Mouse (Mus musculus) embryonic facial prominence, embryonic 13.5 days (tissue): ENCODE measurements around the gene Oprm1. TPM values are rescaled to one million over a fixed set of nuclear protein-coding genes. Genes with fewer than 3 reads are reported as not detected.
"Not testable (repeated sequence)": the region's sequence is repeated elsewhere in the genome, so short reads cannot be mapped to it uniquely, and the experiment has no call there.

ENCODE experiments used
- ATAC-seq: fragments of 200-750 bp; cut with Nextera tagmentation; 2 replicates; pipeline ENCODE4 v1.8.0; 2017; ENCODE audit warnings: low read depth; ENCODE audit not compliant: insufficient number of reproducible peaks, insufficient read depth, low FRiP score, low TSS enrichment
- H3K27ac ChIP-seq: fragments of 300-500 bp; sonication (generic); 2 replicates; pipeline ENCODE4 v1.5.1; 2015; ENCODE audit warnings: moderate library complexity, mild to moderate bottlenecking, inconsistent platforms
- H3K27me3 ChIP-seq: fragments of 300-500 bp; sonication (generic); 2 replicates; pipeline ENCODE4 v1.6.1; 2015; ENCODE audit warnings: mild to moderate bottlenecking, inconsistent platforms
- H3K36me3 ChIP-seq: fragments of 300-500 bp; sonication (generic); 2 replicates; pipeline ENCODE4 v1.6.1; 2015; ENCODE audit warnings: mild to moderate bottlenecking, inconsistent platforms
- H3K4me1 ChIP-seq: fragments of 300-500 bp; sonication (generic); 2 replicates; pipeline ENCODE4 v1.6.1; 2015; ENCODE audit warnings: inconsistent platforms
- H3K4me2 ChIP-seq: fragments of 300-500 bp; sonication (generic); 2 replicates; pipeline ENCODE4 v1.6.1; 2015; ENCODE audit warnings: moderate library complexity, mild to moderate bottlenecking, inconsistent platforms
- H3K4me3 ChIP-seq: fragments of 300-500 bp; sonication (generic); 2 replicates; pipeline ENCODE4 v1.5.1; 2015; ENCODE audit warnings: mild to moderate bottlenecking, inconsistent platforms
- H3K9ac ChIP-seq: fragments of 300-500 bp; sonication (generic); 2 replicates; pipeline ENCODE4 v1.6.1; 2015; ENCODE audit warnings: mild to moderate bottlenecking, inconsistent platforms
- H3K9me3 ChIP-seq: fragments of 300-500 bp; sonication (generic); 2 replicates; pipeline ENCODE4 v1.6.1; 2016; ENCODE audit warnings: inconsistent platforms
- WGBS: fragments of 180-500 bp; shearing (Covaris S2); methylation state at CpG from one replicate; pipeline ENCODE4 v1.1.7; 2015; ENCODE audit warnings: mixed read lengths; 5-methylcytosine and 5-hydroxymethylcytosine counted together
- polyA plus RNA-seq: library from polyadenylated mRNA; unstranded; fragments of >200 nt; fragmentation: Nextera tagmentation; extraction: Ambion mirVana; gene quantifications from 2 replicates; pipeline ENCODE4 v1.2.1, GENCODE M21; 2015

The Oprm1 gene
- polyA plus RNA-seq, 1 experiment from 2014 or later: not detected

DNA sequence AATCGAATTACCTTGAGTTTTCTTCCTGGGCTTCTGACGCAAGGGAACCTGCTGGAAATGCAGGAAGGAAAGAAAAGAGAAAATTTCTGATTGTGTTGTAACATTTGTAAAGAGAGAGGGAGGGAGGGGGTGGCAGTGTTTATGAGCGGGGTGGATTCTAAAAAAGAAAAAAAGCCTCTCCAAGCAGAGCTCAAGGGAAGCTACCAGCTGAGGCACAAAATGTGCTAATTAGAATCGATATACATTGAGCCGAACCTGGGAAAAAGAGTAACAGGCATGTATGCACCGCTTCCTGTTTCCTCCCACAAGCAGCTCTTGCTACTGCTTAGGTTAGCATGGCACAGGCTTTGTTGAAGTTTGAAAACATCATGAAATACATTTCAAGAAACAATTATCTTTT, 221.9 kb downstream of the Oprm1 start:
- H3K36me3 ChIP-seq: no peaks in the 10 kb centered on the region
- 23% methylated on average over 6 of the region's 6 CpGs for WGBS
- 0 out of 2 replicates have a peak overlapping the region, but pooled peaks have one; percentile 27 for H3K9ac ChIP-seq
- H3K27me3 ChIP-seq: no peaks in the 10 kb centered on the region
- ATAC-seq: no peak
- no peaks in the 10 kb centered on the region for H3K4me1 ChIP-seq
- no peak overlapping the region for H3K27ac ChIP-seq
- H3K4me2 ChIP-seq: peak overlapping the region; percentile 46
- H3K9me3 ChIP-seq: no peaks in the 10 kb centered on the region
- H3K4me3 ChIP-seq: peak overlapping the region; percentile 18; the same call in 1 of the 2 replicates

DNA sequence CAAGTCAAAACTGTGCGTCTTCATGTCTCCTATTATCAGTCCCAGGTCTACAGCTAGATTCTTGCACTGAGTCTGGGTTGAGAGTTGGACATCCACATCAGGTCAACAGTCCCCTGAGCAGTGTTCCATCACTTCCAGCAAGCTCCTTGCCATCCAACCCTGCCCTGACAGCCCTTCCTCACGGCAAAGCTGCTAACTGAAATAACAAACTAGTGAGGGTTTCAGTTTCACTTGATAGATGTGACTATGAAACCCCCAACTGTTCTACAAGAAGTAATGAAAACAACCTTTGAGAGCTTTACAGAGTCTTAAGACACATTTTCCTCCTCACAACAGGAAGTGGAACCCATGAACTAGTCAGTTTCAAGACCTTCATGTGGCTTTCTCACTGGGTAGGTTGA, 224.4 kb downstream of the Oprm1 start:
- no peak overlapping the region for H3K4me2 ChIP-seq
- no peak overlapping the region for H3K4me3 ChIP-seq
- 65% methylated on average over 2 of the region's 2 CpGs for WGBS
- H3K9me3 ChIP-seq: no peaks in the 10 kb centered on the region
- no peak overlapping the region for H3K9ac ChIP-seq
- H3K27me3 ChIP-seq: no peaks in the 10 kb centered on the region
- no peak for ATAC-seq
- H3K4me1 ChIP-seq: 0 out of 2 replicates have a peak, but pooled peaks cover 4% of the 10 kb centered on the region
- no peak overlapping the region for H3K27ac ChIP-seq
- H3K36me3 ChIP-seq: no peaks in the 10 kb centered on the region

DNA sequence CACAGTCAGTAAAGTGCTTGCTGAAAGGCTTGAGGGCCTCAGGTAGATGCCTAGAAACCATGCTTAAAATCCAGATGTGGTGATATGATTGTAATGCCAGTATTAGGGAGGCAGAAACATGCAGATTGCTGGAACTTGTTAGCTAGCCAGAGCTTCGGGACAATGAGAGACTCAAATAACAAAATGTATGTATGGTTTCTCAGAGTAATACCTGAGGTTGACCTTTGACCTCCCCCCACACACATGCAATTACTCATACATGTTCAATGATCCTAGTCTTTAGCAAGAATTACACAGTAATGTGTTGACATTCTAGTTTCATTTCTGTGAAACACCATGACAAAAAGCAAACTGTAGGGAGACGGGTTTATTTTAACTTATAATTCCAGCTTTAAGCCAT, 225.1 kb downstream of the Oprm1 start:
- Histone ChIP-seq H3K36me3 (no peaks in the 10 kb centered on the region), H3K4me3 (no peak overlapping the region), H3K4me1 (0 out of 2 replicates have a peak, but pooled peaks cover 4% of the 10 kb centered on the region), H3K9me3 (no peaks in the 10 kb centered on the region), H3K4me2 (no peak overlapping the region), H3K27ac (no peak overlapping the region), H3K9ac (no peak overlapping the region), H3K27me3 (no peaks in the 10 kb centered on the region)
- WGBS: 90% methylated on average over 2 of the region's 2 CpGs
- no peak for ATAC-seq

GRCm38 (mm10) chr10:6986246-6986645, 227.9 kb downstream of the Oprm1 start:
- H3K27ac ChIP-seq: no peak overlapping the region
- no peak overlapping the region for H3K4me2 ChIP-seq
- H3K9me3 ChIP-seq: no peaks in the 10 kb centered on the region
- no peaks in the 10 kb centered on the region for H3K36me3 ChIP-seq
- ATAC-seq: no peak
- H3K4me1 ChIP-seq: 0 out of 2 replicates have a peak, but pooled peaks cover 4% of the 10 kb centered on the region
- H3K27me3 ChIP-seq: no peaks in the 10 kb centered on the region
- no peak overlapping the region for H3K9ac ChIP-seq
- WGBS: 79% methylated on average over 4 of the region's 4 CpGs
- no peak overlapping the region for H3K4me3 ChIP-seq

DNA sequence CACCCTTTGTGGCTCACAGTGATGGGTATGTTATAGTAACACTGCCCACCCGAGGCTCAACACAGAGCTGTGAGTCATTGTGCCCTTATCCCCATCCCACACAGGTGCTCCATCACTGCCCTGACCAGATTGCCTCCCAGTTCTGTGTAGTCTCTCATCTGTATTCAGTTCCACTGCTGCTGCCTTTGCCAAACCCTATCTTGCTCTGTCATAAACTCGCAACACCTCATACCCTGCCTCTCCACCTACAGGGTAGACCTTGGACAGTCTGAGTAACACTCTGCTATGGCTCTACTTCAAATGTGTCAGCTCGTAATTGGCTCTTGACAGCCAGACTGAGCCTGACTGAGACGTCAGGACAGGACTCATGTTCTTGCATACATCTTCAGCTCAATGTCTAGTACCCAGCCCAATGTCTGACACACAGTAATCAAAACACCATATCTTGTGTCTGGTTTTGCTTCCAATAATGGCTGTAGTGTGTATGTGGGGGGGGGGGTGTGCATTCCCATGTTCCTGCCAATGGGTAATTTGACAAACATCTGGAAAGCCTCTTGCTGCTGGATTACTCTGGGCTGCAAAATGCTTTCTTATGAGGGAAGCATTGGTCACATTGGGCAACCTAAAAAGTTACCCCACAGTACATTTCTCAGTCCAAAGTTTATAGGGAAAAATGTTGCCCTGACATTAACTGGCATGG, 229.2 kb downstream of the Oprm1 start:
- 72% methylated on average over 4 of the region's 4 CpGs for WGBS
- Histone ChIP-seq H3K36me3 (no peaks in the 10 kb centered on the region), H3K27ac (no peak overlapping the region), H3K4me3 (no peak overlapping the region), H3K4me1 (0 out of 2 replicates have a peak, but pooled peaks cover 4% of the 10 kb centered on the region), H3K4me2 (no peak overlapping the region), H3K27me3 (no peaks in the 10 kb centered on the region), H3K9ac (no peak overlapping the region), H3K9me3 (no peaks in the 10 kb centered on the region)
- no peak for ATAC-seq

- WGBS: 84% methylated on average over 1 of the region's 1 CpGs
- no peak for ATAC-seq
- H3K4me2 ChIP-seq: no peak overlapping the region
- H3K27me3 ChIP-seq: no peaks in the 10 kb centered on the region
- no peaks in the 10 kb centered on the region for H3K9me3 ChIP-seq
- H3K9ac ChIP-seq: no peak overlapping the region
- H3K36me3 ChIP-seq: no peaks in the 10 kb centered on the region
- no peak overlapping the region for H3K4me3 ChIP-seq
- H3K4me1 ChIP-seq: 0 out of 2 replicates have a peak, but pooled peaks cover 4% of the 10 kb centered on the region
- H3K27ac ChIP-seq: no peak overlapping the region
These were observed 230.2 kb downstream of the Oprm1 start for GRCm38 (mm10) chr10:6988555-6988954.

GRCm38 (mm10) chr10:6996895-6997294, 238.6 kb downstream of the Oprm1 start:
- no peaks in the 10 kb centered on the region for H3K27me3 ChIP-seq
- H3K27ac ChIP-seq: no peak overlapping the region
- no peak overlapping the region for H3K4me2 ChIP-seq
- H3K36me3 ChIP-seq: no peaks in the 10 kb centered on the region
- no peak overlapping the region for H3K9ac ChIP-seq
- WGBS: 76% methylated on average over 3 of the region's 3 CpGs
- no peak overlapping the region for H3K4me3 ChIP-seq
- no peak for ATAC-seq
- no peaks in the 10 kb centered on the region for H3K9me3 ChIP-seq
- H3K4me1 ChIP-seq: no peaks in the 10 kb centered on the region

- Histone ChIP-seq H3K4me1 (no peaks in the 10 kb centered on the region), H3K27me3 (no peaks in the 10 kb centered on the region), H3K4me3 (no peak overlapping the region), H3K9ac (no peak overlapping the region), H3K27ac (no peak overlapping the region), H3K4me2 (no peak overlapping the region), H3K9me3 (no peaks in the 10 kb centered on the region), H3K36me3 (no peaks in the 10 kb centered on the region)
- 87% methylated on average over 4 of the region's 4 CpGs for WGBS
- no peak for ATAC-seq
These were observed 240.4 kb downstream of the Oprm1 start for GRCm38 (mm10) chr10:6998576-6999250.

- H3K4me3 ChIP-seq: no peak overlapping the region
- no peak overlapping the region for H3K4me2 ChIP-seq
- 86% methylated on average over 3 of the region's 3 CpGs for WGBS
- H3K4me1 ChIP-seq: no peaks in the 10 kb centered on the region
- no peaks in the 10 kb centered on the region for H3K9me3 ChIP-seq
- no peak overlapping the region for H3K9ac ChIP-seq
- no peaks in the 10 kb centered on the region for H3K36me3 ChIP-seq
- no peak for ATAC-seq
- H3K27me3 ChIP-seq: no peaks in the 10 kb centered on the region
- no peak overlapping the region for H3K27ac ChIP-seq
These were observed 241.0 kb downstream of the Oprm1 start for GRCm38 (mm10) chr10:6999355-6999754.

GRCm38 (mm10) chr10:7003898-7004297, 245.6 kb downstream of the Oprm1 start:
- H3K4me2 ChIP-seq, H3K4me1 ChIP-seq, H3K9ac ChIP-seq, H3K4me3 ChIP-seq, H3K9me3 ChIP-seq, H3K36me3 ChIP-seq, H3K27me3 ChIP-seq, H3K27ac ChIP-seq, ATAC-seq: not testable (repeated sequence)

GRCm38 (mm10) chr10:7004980-7005538, 246.8 kb downstream of the Oprm1 start:
- 44% methylated on average over 5 of the region's 5 CpGs for WGBS
- Histone ChIP-seq H3K9me3 (no peaks in the 10 kb centered on the region), H3K27ac (no peak overlapping the region), H3K9ac (no peak overlapping the region), H3K4me3 (no peak overlapping the region), H3K4me1 (no peaks in the 10 kb centered on the region), H3K27me3 (no peaks in the 10 kb centered on the region), H3K4me2 (no peak overlapping the region), H3K36me3 (no peaks in the 10 kb centered on the region)
- ATAC-seq: no peak

- Histone ChIP-seq H3K9me3 (no peaks in the 10 kb centered on the region), H3K4me1 (no peaks in the 10 kb centered on the region), H3K4me3 (no peak overlapping the region), H3K36me3 (no peaks in the 10 kb centered on the region), H3K9ac (no peak overlapping the region), H3K27ac (no peak overlapping the region), H3K27me3 (no peaks in the 10 kb centered on the region), H3K4me2 (no peak overlapping the region)
- ATAC-seq: no peak
- WGBS: 83% methylated on average over 8 of the region's 8 CpGs
These were observed 252.2 kb downstream of the Oprm1 start for GRCm38 (mm10) chr10:7010543-7010942.
